Mouse (Mus musculus) kidney, embryonic 14.5 days (tissue): ENCODE results near the gene Tc2n. TPM values are rescaled to one million over a fixed set of nuclear protein-coding genes. Genes with fewer than 3 reads are reported as not detected.
"Not testable (repeated sequence)": the region's sequence is repeated elsewhere in the genome, so short reads cannot be mapped to it uniquely, and the experiment has no call there.

ENCODE experiments used
- ATAC-seq: fragments of 200-750 bp; cut with Nextera tagmentation; 2 replicates; pipeline ENCODE4 v1.8.0; 2017; ENCODE audit warnings: moderate number of reproducible peaks, mild to moderate bottlenecking, moderate TSS enrichment, moderate library complexity; ENCODE audit not compliant: low FRiP score, low TSS enrichment
- H3K27ac ChIP-seq: fragments of 300-500 bp; sonication (generic); 2 replicates; pipeline ENCODE4 v1.5.1; 2014; ENCODE audit warnings: low read depth, mild to moderate bottlenecking, low read length, moderate library complexity, mixed read lengths
- H3K27me3 ChIP-seq: fragments of 300-500 bp; sonication (generic); 2 replicates; pipeline ENCODE4 v1.6.1; 2014; ENCODE audit warnings: mild to moderate bottlenecking, low read length; ENCODE audit not compliant: control insufficient read depth, insufficient read depth
- H3K36me3 ChIP-seq: fragments of 300-500 bp; sonication (generic); 2 replicates; pipeline ENCODE4 v1.6.1; 2014; ENCODE audit warnings: low read length, mixed read lengths; ENCODE audit not compliant: control insufficient read depth, insufficient read depth
- H3K4me1 ChIP-seq: fragments of 300-500 bp; sonication (generic); 2 replicates; pipeline ENCODE4 v1.6.1; 2014; ENCODE audit warnings: low read length, mixed read lengths; ENCODE audit not compliant: control insufficient read depth, insufficient read depth
- H3K4me2 ChIP-seq: fragments of 300-500 bp; sonication (generic); replicated peaks from 2 replicates; pipeline ENCODE4 v1.6.1; 2014; ENCODE audit warnings: low read depth, mild to moderate bottlenecking, low read length
- H3K4me3 ChIP-seq: fragments of 300-500 bp; sonication (generic); 2 replicates; pipeline ENCODE4 v1.5.1; 2014; ENCODE audit warnings: mild to moderate bottlenecking, low read length
- H3K9ac ChIP-seq: fragments of 300-500 bp; sonication (generic); 2 replicates; pipeline ENCODE4 v1.6.1; 2014; ENCODE audit warnings: low read depth, mild to moderate bottlenecking, low read length, moderate library complexity
- H3K9me3 ChIP-seq: fragments of 300-500 bp; sonication (generic); 2 replicates; pipeline ENCODE4 v1.6.1; 2016; ENCODE audit warnings: low read length; ENCODE audit not compliant: control insufficient read depth
- polyA plus RNA-seq: library from polyadenylated mRNA; unstranded; fragments of >200 nt; fragmentation: Nextera tagmentation; extraction: Ambion mirVana; gene quantifications from 2 replicates; pipeline ENCODE4 v1.2.1, GENCODE M21; 2014

The Tc2n gene
- polyA plus RNA-seq, 1 experiment from 2014 or later, result 0.62 TPM

GRCm38 (mm10) chr12:101606622-101607021, 111.7 kb downstream of the Tc2n start:
- not testable (repeated sequence) for H3K27me3 ChIP-seq, H3K36me3 ChIP-seq, ATAC-seq

More at GRCm38 (mm10) chr12:101606622-101607021, 111.7 kb downstream of the Tc2n start:
- H3K27ac ChIP-seq, H3K4me2 ChIP-seq, H3K9me3 ChIP-seq, H3K9ac ChIP-seq, H3K4me1 ChIP-seq, H3K4me3 ChIP-seq: not testable (repeated sequence)

Other genes starting within 250 kb of the Tc2n start
- gene Fbln5, start 100.5 kb upstream of the Tc2n start, polyA plus RNA-seq, result 36.2 and 51.3 TPM in 2 replicates
- 19.8 and 29.4 TPM in 2 replicates for gene Trip11, start 194.7 kb upstream of the Tc2n start, polyA plus RNA-seq
- gene Atxn3, start 239.7 kb upstream of the Tc2n start, polyA plus RNA-seq, result 18.2 and 19.4 TPM in 2 replicates